Mouse (Mus musculus) embryonic fibroblast, embryonic 13.5 days (primary cell): Measurements from ENCODE around the gene Phex.

Source experiments
- CTCF ChIP-seq: IDR thresholded peaks from 2 replicates; pipeline ENCODE4 v1.5.1; 2011; ENCODE audit warnings: mild to moderate bottlenecking, control low read depth, low read length, moderate library complexity, borderline replicate concordance; ENCODE audit not compliant: insufficient read depth
- POLR2A ChIP-seq: IDR thresholded peaks from 2 replicates; pipeline ENCODE4 v1.6.1; 2011; ENCODE audit warnings: low read depth, mild to moderate bottlenecking, control low read depth, low read length, moderate library complexity

- TF ChIP-seq CTCF, result no peak
- TF ChIP-seq POLR2A, result no peak
Measured at GRCm38 (mm10) chrX:157306796-157307405, 108.2 kb downstream of the Phex start.
